Mouse (Mus musculus) intestine, embryonic 16.5 days (tissue): ENCODE measurements around the gene Gtpbp3. TPM values are rescaled to one million over a fixed set of nuclear protein-coding genes. Genes with fewer than 3 reads are reported as not detected.

Experiments
- ATAC-seq: fragments of 200-750 bp; cut with Nextera tagmentation; 2 replicates; pipeline ENCODE4 v1.8.0; 2017; ENCODE audit warnings: moderate TSS enrichment, moderate library complexity
- H3K27ac ChIP-seq: fragments of 300-500 bp; sonication (generic); 2 replicates; pipeline ENCODE4 v1.5.1; 2014; ENCODE audit warnings: mild to moderate bottlenecking, low read length
- H3K27me3 ChIP-seq: fragments of 300-500 bp; sonication (generic); replicated peaks from 2 replicates; pipeline ENCODE4 v1.6.1; 2014; ENCODE audit warnings: low read length, control low read depth, mixed read lengths; ENCODE audit not compliant: control insufficient read depth, insufficient read depth
- H3K36me3 ChIP-seq: fragments of 300-500 bp; sonication (generic); 2 replicates; pipeline ENCODE4 v1.6.1; 2014; ENCODE audit warnings: low read length, control low read depth; ENCODE audit not compliant: control insufficient read depth, insufficient read depth
- H3K4me1 ChIP-seq: fragments of 300-500 bp; sonication (generic); 2 replicates; pipeline ENCODE4 v1.6.1; 2014; ENCODE audit warnings: low read length, control low read depth, mixed read lengths; ENCODE audit not compliant: control insufficient read depth, insufficient read depth
- H3K4me2 ChIP-seq: fragments of 300-500 bp; sonication (generic); 2 replicates; pipeline ENCODE4 v1.6.1; 2014; ENCODE audit warnings: low read depth, low read length, control low read depth
- H3K4me3 ChIP-seq: fragments of 300-500 bp; sonication (generic); 2 replicates; pipeline ENCODE4 v1.5.1; 2014; ENCODE audit warnings: mild to moderate bottlenecking, low read length
- H3K9ac ChIP-seq: fragments of 300-500 bp; sonication (generic); 2 replicates; pipeline ENCODE4 v1.6.1; 2014; ENCODE audit warnings: low read depth, low read length
- H3K9me3 ChIP-seq: fragments of 300-500 bp; sonication (generic); 2 replicates; pipeline ENCODE4 v1.6.1; 2016; ENCODE audit warnings: low read length, control low read depth; ENCODE audit not compliant: control insufficient read depth
- WGBS: fragments of 180-500 bp; shearing (Covaris S2); extraction: QIAGEN DNeasy Blood & Tissue Kit; methylation state at CpG from one replicate; pipeline ENCODE4 v1.1.7; 2014; 5-methylcytosine and 5-hydroxymethylcytosine counted together
- polyA plus RNA-seq: library from polyadenylated mRNA; unstranded; fragments of >200 nt; fragmentation: Nextera tagmentation; extraction: Ambion mirVana; gene quantifications from 2 replicates; pipeline ENCODE4 v1.2.1, GENCODE M21; 2015

The Gtpbp3 gene
- polyA plus RNA-seq, 1 experiment from 2014 or later: 14.9 TPM

- H3K4me2 ChIP-seq: peak within 1 kb of the TSS; percentile 68
- no peaks in the 10 kb centered on the region for H3K27me3 ChIP-seq
- peak within 1 kb of the TSS; percentile 73 for H3K9ac ChIP-seq
- H3K4me1 ChIP-seq: peaks cover 12% of the 10 kb centered on the region
- WGBS: 4% methylated on average over 37 of the region's 37 CpGs
- H3K27ac ChIP-seq: peak within 1 kb of the TSS; percentile 72
- no peaks in the 10 kb centered on the region for H3K9me3 ChIP-seq
- ATAC-seq: peak; percentile 94
- peak within 1 kb of the TSS; percentile 52 for H3K4me3 ChIP-seq
- no peaks in the 10 kb centered on the region for H3K36me3 ChIP-seq
Measured at GRCm38 (mm10) chr8:71537028-71537867, 49.3 kb downstream of the Gtpbp3 start, which contains the start of gene Bst2. Gene Bst2, minus strand, starts transcription at chr8:71537456.

GRCm38 (mm10) chr8:71542632-71543343, 54.9 kb downstream of the Gtpbp3 start, which contains the start of gene Mvb12a:
Gene Mvb12a, plus strand, starts transcription at chr8:71542922.
- no peaks in the 10 kb centered on the region for H3K9me3 ChIP-seq
- H3K4me1 ChIP-seq: peaks cover 12% of the 10 kb centered on the region
- peak; percentile 95 for ATAC-seq
- H3K4me3 ChIP-seq: peak within 1 kb of the TSS; percentile 82
- H3K27me3 ChIP-seq: no peaks in the 10 kb centered on the region
- peak within 1 kb of the TSS; percentile 88 for H3K4me2 ChIP-seq
- peak within 1 kb of the TSS; percentile 79 for H3K9ac ChIP-seq
- peak within 1 kb of the TSS; percentile 82 for H3K27ac ChIP-seq
- WGBS: under 1% methylated on average over 55 of the region's 55 CpGs
- peaks cover 8% of the 10 kb centered on the region for H3K36me3 ChIP-seq

DNA sequence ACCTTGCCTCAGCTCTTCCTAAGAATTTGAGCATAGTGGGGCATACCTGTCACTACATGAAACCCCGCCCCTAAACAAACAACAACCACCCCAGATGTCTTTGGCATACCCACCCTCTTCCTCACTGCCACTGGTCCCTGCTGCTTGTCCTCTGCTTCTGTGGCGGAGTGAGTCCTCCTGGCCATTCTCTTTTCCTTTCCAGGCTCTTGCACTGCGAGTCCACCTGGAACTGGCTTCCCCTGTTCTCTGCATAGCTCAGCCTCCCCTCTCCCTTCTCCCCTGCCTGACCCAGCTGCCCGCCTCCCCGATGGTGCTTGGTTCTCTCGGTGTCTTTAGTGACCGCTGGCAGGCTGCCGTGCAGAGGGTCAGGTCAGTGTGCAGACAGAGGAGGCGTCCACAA, 55.9 kb downstream of the Gtpbp3 start:
- WGBS: 80% methylated on average over 9 of the region's 9 CpGs
- peak overlapping the region; percentile 82 for H3K4me3 ChIP-seq
- H3K4me2 ChIP-seq: peak overlapping the region; percentile 88
- peaks cover 8% of the 10 kb centered on the region for H3K36me3 ChIP-seq
- H3K27ac ChIP-seq: no peak overlapping the region
- no peak for ATAC-seq
- no peaks in the 10 kb centered on the region for H3K27me3 ChIP-seq
- peaks cover 7% of the 10 kb centered on the region for H3K4me1 ChIP-seq
- peak overlapping the region; percentile 79 for H3K9ac ChIP-seq
- H3K9me3 ChIP-seq: no peaks in the 10 kb centered on the region

DNA sequence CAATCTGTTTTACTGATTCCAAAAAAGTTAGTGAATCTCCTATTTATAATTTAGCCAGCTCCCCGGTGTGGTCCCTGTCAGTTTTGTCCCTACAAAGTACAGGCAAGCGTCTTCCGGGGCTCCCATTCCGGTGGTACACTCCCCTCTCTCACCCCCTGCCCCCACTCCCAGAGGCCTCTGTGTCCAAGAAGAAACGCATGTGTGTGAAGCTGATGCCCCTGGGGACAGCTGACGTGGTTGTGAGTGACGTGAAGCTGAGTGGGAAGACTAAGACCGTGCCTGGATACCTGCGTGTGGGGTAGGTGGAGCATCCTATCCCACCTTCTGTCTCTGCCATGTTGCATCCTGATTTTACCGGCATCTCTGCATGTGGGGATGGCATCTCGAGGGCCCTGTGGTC, 57.1 kb downstream of the Gtpbp3 start:
- no peak for ATAC-seq
- H3K27me3 ChIP-seq: no peaks in the 10 kb centered on the region
- no peak overlapping the region for H3K27ac ChIP-seq
- H3K9me3 ChIP-seq: no peaks in the 10 kb centered on the region
- peaks cover 8% of the 10 kb centered on the region for H3K36me3 ChIP-seq
- H3K4me3 ChIP-seq: no peak overlapping the region
- H3K4me2 ChIP-seq: no peak overlapping the region
- H3K9ac ChIP-seq: no peak overlapping the region
- peaks cover 7% of the 10 kb centered on the region for H3K4me1 ChIP-seq
- 87% methylated on average over 11 of the region's 11 CpGs for WGBS

DNA sequence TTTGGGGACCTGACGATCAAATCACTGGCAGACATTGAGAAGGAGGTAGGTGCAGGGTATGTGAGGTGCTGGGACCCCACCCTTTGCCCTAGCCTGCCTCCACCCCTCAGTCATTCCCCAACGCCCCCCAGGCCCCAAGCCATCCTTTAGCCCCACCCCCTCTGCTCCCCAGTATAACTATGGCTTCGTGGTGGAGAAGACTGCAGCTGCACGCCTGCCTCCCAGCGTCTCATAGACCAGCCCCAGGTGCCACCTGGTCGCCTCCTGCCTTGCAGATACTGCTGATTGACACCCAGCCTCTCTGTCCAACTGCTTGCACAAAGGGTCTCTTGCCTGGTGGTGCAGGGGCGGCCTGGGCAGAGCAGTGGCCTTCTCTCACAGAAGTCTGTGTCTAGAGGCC, 59.7 kb downstream of the Gtpbp3 start:
- Histone ChIP-seq H3K36me3 (peaks cover 8% of the 10 kb centered on the region), H3K9ac (no peak overlapping the region), H3K4me3 (no peak overlapping the region), H3K27ac (no peak overlapping the region), H3K4me1 (peaks cover 7% of the 10 kb centered on the region), H3K4me2 (no peak overlapping the region), H3K9me3 (no peaks in the 10 kb centered on the region), H3K27me3 (no peaks in the 10 kb centered on the region)
- whole genome bisulfite sequencing: 80% methylated on average over 7 of the region's 7 CpGs
- ATAC-seq: no peak

Other genes starting within 250 kb of the Gtpbp3 start
- 11.6 and 12.4 TPM in 2 replicates for gene Myo9b, start 215.4 kb upstream of the Gtpbp3 start, polyA plus RNA-seq
- gene Haus8, start 215.2 kb upstream of the Gtpbp3 start, polyA plus RNA-seq: 43.6 and 48.4 TPM in 2 replicates
- gene Use1, start 121.3 kb upstream of the Gtpbp3 start, polyA plus RNA-seq: 89.5 and 95.8 TPM in 2 replicates
- 6.3 and 8.5 TPM in 2 replicates for gene Ocel1, start 116.8 kb upstream of the Gtpbp3 start, polyA plus RNA-seq
- gene Nr2f6, start 106.1 kb upstream of the Gtpbp3 start, polyA plus RNA-seq: 35.8 and 51.1 TPM in 2 replicates
- gene Ushbp1, start 92.3 kb upstream of the Gtpbp3 start, polyA plus RNA-seq: 10.8 and 10.9 TPM in 2 replicates
- 84.7 and 86.9 TPM in 2 replicates for gene Babam1, start 91.2 kb upstream of the Gtpbp3 start, polyA plus RNA-seq
- gene Ankle1, start 82.1 kb upstream of the Gtpbp3 start, polyA plus RNA-seq: 32.0 and 39.4 TPM in 2 replicates
- 24.0 and 25.1 TPM in 2 replicates for gene Abhd8, start 24.4 kb upstream of the Gtpbp3 start, polyA plus RNA-seq
- gene Mrpl34, start 23.1 kb upstream of the Gtpbp3 start, polyA plus RNA-seq: 224 and 234 TPM in 2 replicates
- 88.1 and 91.7 TPM in 2 replicates for gene Dda1, start 18.9 kb upstream of the Gtpbp3 start, polyA plus RNA-seq
- gene Ano8, start 2.1 kb upstream of the Gtpbp3 start, polyA plus RNA-seq: 0.20 and 0.43 TPM in 2 replicates
- gene Plvap, start 23.6 kb downstream of the Gtpbp3 start, polyA plus RNA-seq: 70.9 and 80.9 TPM in 2 replicates
- 0.26 and 0.28 TPM in 2 replicates for gene Ccdc194, start 37.6 kb downstream of the Gtpbp3 start, polyA plus RNA-seq
- 38.8 and 42.0 TPM in 2 replicates for gene Bst2, start 49.4 kb downstream of the Gtpbp3 start, polyA plus RNA-seq
- gene Mvb12a, start 54.8 kb downstream of the Gtpbp3 start, polyA plus RNA-seq: 126 and 130 TPM in 2 replicates
- 1.3 and 1.8 TPM in 2 replicates for gene Tmem221, start 70.8 kb downstream of the Gtpbp3 start, polyA plus RNA-seq
- gene Nxnl1, start 78.5 kb downstream of the Gtpbp3 start, polyA plus RNA-seq: 0.06 TPM in 1 of 2 replicates, not detected in the other
- gene Slc27a1, start 80.8 kb downstream of the Gtpbp3 start, polyA plus RNA-seq: 21.0 and 24.3 TPM in 2 replicates
- 244 and 252 TPM in 2 replicates for gene Pgls, start 104.1 kb downstream of the Gtpbp3 start, polyA plus RNA-seq
- gene Fam129c, start 109.5 kb downstream of the Gtpbp3 start, polyA plus RNA-seq: 3.0 and 3.5 TPM in 2 replicates
- gene Colgalt1, start 122.9 kb downstream of the Gtpbp3 start, polyA plus RNA-seq: 68.0 and 70.5 TPM in 2 replicates
- gene Unc13a, start 183.7 kb downstream of the Gtpbp3 start, polyA plus RNA-seq: 0.98 and 1.2 TPM in 2 replicates
- 11.5 and 13.5 TPM in 2 replicates for gene Jak3, start 188.2 kb downstream of the Gtpbp3 start, polyA plus RNA-seq
- gene Insl3, start 201.1 kb downstream of the Gtpbp3 start, polyA plus RNA-seq: 2.4 and 2.5 TPM in 2 replicates
- gene B3gnt3, start 213.7 kb downstream of the Gtpbp3 start, polyA plus RNA-seq: 19.2 and 20.9 TPM in 2 replicates
- gene Fcho1, start 237.6 kb downstream of the Gtpbp3 start, polyA plus RNA-seq: 5.0 and 6.4 TPM in 2 replicates